Mouse (Mus musculus) kidney, embryonic 14.5 days (tissue): ENCODE measurements at regions not wholly inside any gene's neighbourhood (a gene's known extent, or its start where the extent isn't known, plus 50 kb on each side); places are given as distances from the start of the nearest gene placed in this dataset.

ENCODE experiments used
- ATAC-seq: fragments of 200-750 bp; cut with Nextera tagmentation; 2 replicates; pipeline ENCODE4 v1.8.0; 2017; ENCODE audit warnings: moderate number of reproducible peaks, mild to moderate bottlenecking, moderate TSS enrichment, moderate library complexity; ENCODE audit not compliant: low FRiP score, low TSS enrichment
- H3K27ac ChIP-seq: fragments of 300-500 bp; sonication (generic); 2 replicates; pipeline ENCODE4 v1.5.1; 2014; ENCODE audit warnings: low read depth, mild to moderate bottlenecking, low read length, moderate library complexity, mixed read lengths
- H3K27me3 ChIP-seq: fragments of 300-500 bp; sonication (generic); 2 replicates; pipeline ENCODE4 v1.6.1; 2014; ENCODE audit warnings: mild to moderate bottlenecking, low read length; ENCODE audit not compliant: control insufficient read depth, insufficient read depth
- H3K36me3 ChIP-seq: fragments of 300-500 bp; sonication (generic); 2 replicates; pipeline ENCODE4 v1.6.1; 2014; ENCODE audit warnings: low read length, mixed read lengths; ENCODE audit not compliant: control insufficient read depth, insufficient read depth
- H3K4me1 ChIP-seq: fragments of 300-500 bp; sonication (generic); 2 replicates; pipeline ENCODE4 v1.6.1; 2014; ENCODE audit warnings: low read length, mixed read lengths; ENCODE audit not compliant: control insufficient read depth, insufficient read depth
- H3K4me2 ChIP-seq: fragments of 300-500 bp; sonication (generic); replicated peaks from 2 replicates; pipeline ENCODE4 v1.6.1; 2014; ENCODE audit warnings: low read depth, mild to moderate bottlenecking, low read length
- H3K4me3 ChIP-seq: fragments of 300-500 bp; sonication (generic); 2 replicates; pipeline ENCODE4 v1.5.1; 2014; ENCODE audit warnings: mild to moderate bottlenecking, low read length
- H3K9ac ChIP-seq: fragments of 300-500 bp; sonication (generic); 2 replicates; pipeline ENCODE4 v1.6.1; 2014; ENCODE audit warnings: low read depth, mild to moderate bottlenecking, low read length, moderate library complexity
- H3K9me3 ChIP-seq: fragments of 300-500 bp; sonication (generic); 2 replicates; pipeline ENCODE4 v1.6.1; 2016; ENCODE audit warnings: low read length; ENCODE audit not compliant: control insufficient read depth
- WGBS: fragments of 180-500 bp; shearing (Covaris S2); extraction: QIAGEN DNeasy Blood & Tissue Kit; methylation state at CpG from one replicate; pipeline ENCODE4 v1.1.7; 2014; 5-methylcytosine and 5-hydroxymethylcytosine counted together

DNA sequence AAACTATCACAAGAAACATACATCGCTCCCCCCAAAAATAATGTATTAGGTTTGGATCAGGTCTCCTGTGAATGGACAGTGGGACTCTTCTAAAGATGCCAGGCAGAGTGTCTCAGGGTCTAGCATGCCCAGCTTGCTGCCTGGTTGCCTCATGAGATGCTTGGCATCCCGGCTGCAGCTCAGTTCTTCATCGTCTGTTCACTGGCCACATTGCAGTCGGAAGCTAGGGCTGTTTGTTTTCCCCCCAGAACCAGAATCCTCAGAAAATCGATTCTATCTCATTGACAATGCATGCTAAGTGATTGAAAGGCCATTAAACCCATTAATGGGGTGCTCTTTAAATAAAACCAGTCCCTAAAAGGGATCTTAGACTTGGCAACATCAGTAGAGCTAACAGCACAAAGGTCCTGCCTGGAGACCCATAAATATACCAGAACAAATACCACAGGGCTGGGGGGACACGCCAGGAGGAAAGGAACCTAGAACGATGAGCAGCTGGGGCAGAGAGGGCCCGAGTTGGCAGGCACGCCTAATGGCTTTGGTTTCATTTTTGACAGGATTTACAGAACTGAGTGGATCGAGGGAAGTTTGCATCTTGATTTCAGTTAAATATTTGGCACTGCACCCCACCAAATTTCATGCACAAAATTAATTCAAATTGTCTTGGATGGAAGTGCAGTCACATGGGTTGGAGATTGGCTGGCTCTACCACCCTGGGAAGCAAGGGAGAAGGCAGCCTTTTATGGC, 205.3 kb downstream of the Snx10 start:
- H3K27ac ChIP-seq = no peak overlapping the region
- 60% methylated on average over 10 of the region's 10 CpGs for WGBS
- H3K4me3 ChIP-seq = no peak overlapping the region
- no peaks in the 10 kb centered on the region for H3K27me3 ChIP-seq
- no peak overlapping the region for H3K9ac ChIP-seq
- H3K4me2 ChIP-seq = no peak overlapping the region
- H3K36me3 ChIP-seq = no peaks in the 10 kb centered on the region
- ATAC-seq = no peak
- no peaks in the 10 kb centered on the region for H3K9me3 ChIP-seq
- H3K4me1 ChIP-seq = no peaks in the 10 kb centered on the region

DNA sequence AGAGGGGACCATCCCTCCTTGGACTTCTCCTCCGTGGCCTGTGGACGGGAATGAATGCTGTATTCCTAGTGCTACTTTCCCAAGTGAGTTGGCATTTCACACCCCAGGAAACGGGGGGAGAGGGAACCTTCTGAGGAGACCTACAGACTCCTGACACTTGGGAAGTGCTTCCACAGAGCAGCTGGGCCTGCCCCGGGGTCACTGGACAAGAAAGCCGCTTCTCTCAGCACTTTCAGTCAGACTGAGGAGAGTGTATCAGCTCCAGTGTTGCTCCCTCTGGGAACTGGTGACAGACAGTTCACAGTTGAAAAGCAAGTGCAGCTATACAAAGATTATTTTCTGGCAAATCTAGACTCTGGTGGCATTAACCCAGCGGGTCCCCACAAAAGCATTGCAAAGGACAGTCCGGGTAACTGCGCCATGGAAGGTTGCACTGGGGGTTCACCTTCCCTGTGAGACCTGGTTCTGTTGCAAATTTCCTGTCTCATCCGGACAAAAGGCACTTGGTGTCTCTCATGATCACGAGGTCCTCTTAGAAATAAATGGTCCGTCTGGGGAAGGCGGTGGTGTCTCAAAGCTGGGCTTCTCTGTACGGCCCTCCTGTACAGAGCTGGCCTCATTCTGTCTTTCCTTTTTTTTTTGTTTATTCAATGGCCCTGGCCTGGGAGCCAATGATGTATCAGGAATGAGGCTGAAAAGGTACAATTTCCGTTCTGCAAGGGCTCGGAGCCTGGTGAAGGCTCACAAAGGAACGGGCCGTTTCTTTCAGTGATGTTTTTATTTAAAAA, 207.1 kb downstream of the Snx10 start:
- Histone ChIP-seq H3K9ac (no peak overlapping the region), H3K9me3 (no peaks in the 10 kb centered on the region), H3K4me2 (no peak overlapping the region), H3K4me1 (no peaks in the 10 kb centered on the region), H3K27ac (no peak overlapping the region), H3K27me3 (no peaks in the 10 kb centered on the region), H3K36me3 (no peaks in the 10 kb centered on the region), H3K4me3 (no peak overlapping the region)
- no peak for ATAC-seq
- WGBS = 64% methylated on average over 17 of the region's 17 CpGs

DNA sequence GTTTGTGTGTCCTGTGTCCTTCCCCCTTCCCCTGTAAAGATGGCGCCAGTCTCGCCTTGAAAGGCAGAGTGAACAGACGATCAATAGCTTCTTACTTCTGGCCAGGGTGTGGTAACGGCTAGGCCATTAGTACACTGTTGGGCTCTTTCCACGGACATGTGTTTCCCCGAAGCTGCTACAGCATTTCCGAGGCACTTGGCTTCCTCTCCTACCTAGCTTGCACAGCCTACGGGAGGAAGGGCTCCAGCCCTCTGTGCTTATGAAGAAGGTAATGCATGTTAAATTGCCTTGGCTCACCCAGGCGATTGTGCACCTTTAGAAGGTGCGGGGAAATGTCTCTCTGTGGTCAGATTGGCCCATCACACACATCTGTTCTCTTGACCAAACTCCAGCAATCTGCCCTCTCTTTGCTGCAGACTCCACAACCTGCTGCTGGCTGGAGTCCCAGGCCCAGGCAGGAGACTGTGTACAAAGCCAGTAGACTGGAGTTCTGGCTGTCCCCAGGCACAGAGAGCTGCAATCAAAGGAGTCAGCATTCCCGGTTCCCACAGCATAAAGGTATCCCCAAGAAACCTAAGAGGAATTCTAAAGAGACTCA, 208.7 kb downstream of the Snx10 start:
- Histone ChIP-seq H3K4me1 (0 out of 2 replicates have a peak, but pooled peaks cover 6% of the 10 kb centered on the region), H3K9ac (no peak overlapping the region), H3K9me3 (no peaks in the 10 kb centered on the region), H3K4me2 (no peak overlapping the region), H3K4me3 (no peak overlapping the region), H3K27me3 (no peaks in the 10 kb centered on the region), H3K27ac (no peak overlapping the region), H3K36me3 (no peaks in the 10 kb centered on the region)
- no peak for ATAC-seq
- 73% methylated on average over 11 of the region's 11 CpGs for WGBS

DNA sequence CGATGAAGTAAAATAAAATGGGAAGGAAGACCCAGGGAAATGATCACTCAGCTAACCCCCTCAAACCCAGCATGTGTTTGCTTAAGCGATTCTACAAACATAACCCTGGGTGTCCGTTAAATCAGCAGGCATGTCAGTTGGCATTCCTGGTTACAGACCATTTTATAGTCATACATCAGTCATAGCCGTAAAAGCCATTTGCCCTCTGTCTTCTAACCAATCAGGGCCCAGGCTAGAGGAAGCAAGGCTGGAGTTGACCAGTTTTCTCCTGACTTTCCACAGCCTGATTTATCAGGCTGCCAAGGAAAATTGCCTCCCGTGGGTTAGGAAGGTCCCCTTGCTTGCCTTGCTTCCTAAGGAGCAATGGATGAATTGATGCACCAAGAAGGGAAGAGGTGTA, 212.3 kb downstream of the Snx10 start:
- WGBS = 16% methylated on average over 5 of the region's 5 CpGs
- Histone ChIP-seq H3K4me1 (0 out of 2 replicates have a peak, but pooled peaks cover 6% of the 10 kb centered on the region), H3K9ac (no peak overlapping the region), H3K4me3 (no peak overlapping the region), H3K9me3 (no peaks in the 10 kb centered on the region), H3K4me2 (no peak overlapping the region), H3K27me3 (no peaks in the 10 kb centered on the region), H3K36me3 (no peaks in the 10 kb centered on the region), H3K27ac (no peak overlapping the region)
- peak; percentile 55; the same call in 1 of the 2 replicates for ATAC-seq

DNA sequence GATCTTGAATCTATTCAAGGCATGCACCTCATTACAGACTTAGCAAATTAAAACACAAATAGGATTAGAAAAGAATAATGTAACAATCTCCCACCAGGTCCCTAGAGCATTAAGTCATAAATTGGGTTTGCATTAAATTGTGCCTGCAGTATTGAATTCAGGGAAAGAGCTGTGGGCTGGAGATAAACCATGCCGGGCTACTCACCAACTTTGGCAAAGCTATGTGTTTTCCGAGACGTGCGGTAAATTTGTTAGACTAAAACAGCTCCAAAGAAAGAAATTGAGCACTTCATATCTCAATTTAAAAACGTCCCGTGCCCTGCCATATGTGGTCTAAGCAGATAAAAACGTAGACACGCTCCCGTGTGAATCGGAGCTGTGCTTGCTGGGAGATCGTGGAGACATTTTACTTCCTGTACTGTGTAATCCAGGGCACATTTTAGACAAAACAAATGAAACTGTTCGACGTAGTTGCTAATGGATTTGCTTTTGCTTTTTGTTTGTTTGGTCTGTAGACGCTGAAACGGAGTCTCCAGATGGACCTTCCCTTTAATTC, 219.5 kb downstream of the Snx10 start:
- Histone ChIP-seq H3K27me3 (no peaks in the 10 kb centered on the region), H3K4me2 (no peak overlapping the region), H3K36me3 (no peaks in the 10 kb centered on the region), H3K27ac (no peak overlapping the region), H3K9me3 (no peaks in the 10 kb centered on the region), H3K9ac (no peak overlapping the region), H3K4me1 (0 out of 2 replicates have a peak, but pooled peaks cover 3% of the 10 kb centered on the region), H3K4me3 (no peak overlapping the region)
- WGBS = 66% methylated on average over 15 of the region's 15 CpGs
- no peak for ATAC-seq

DNA sequence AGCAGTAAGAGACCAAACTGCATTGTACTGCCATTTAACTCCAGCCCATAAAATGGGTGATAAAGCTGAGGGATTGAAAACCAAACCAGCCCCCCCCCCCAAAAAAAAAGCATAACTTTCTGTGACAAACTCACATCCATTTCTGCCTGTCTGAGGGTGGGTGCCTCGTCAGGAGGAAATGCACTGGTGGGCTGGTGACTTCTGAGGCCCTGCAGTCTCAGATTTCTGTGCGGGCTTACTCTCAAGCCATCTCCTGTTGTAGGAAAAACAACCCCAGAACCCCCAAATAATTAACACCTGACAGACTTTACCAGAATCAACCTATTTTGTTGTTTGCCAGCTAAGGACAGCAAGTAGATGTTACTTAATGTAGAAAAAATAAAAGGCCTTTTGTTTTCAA, 220.9 kb downstream of the Snx10 start:
- Histone ChIP-seq H3K27ac (no peak overlapping the region), H3K4me2 (no peak overlapping the region), H3K27me3 (no peaks in the 10 kb centered on the region), H3K4me1 (0 out of 2 replicates have a peak, but pooled peaks cover 3% of the 10 kb centered on the region), H3K9me3 (no peaks in the 10 kb centered on the region), H3K4me3 (no peak overlapping the region), H3K9ac (no peak overlapping the region), H3K36me3 (no peaks in the 10 kb centered on the region)
- peak; percentile 64; the same call in 1 of the 2 replicates for ATAC-seq
- WGBS = 21% methylated on average over 2 of the region's 2 CpGs

DNA sequence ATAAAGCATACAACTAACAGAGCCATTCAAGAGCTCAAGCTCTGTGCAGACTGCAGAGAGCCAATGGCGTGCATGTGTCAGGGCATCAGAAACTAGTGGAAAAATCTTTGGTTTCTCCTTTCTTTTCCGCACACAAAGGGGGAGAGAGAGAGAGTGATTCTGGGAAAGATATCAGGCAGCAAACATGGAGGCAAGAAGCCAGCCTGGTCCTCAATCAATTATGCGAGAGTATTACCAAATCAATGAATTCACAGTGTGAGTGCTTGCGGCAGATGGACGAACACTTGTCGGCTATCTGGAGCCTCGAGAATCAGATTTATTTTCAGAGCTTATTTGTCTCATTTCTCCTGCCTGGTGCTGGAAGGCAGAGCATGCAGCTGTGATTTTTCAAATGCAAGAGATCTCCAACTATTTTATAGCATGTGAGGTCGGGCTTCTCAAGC, 230.6 kb downstream of the Snx10 start:
- no peak for ATAC-seq
- Histone ChIP-seq H3K4me2 (no peak overlapping the region), H3K27ac (no peak overlapping the region), H3K4me1 (no peaks in the 10 kb centered on the region), H3K9ac (no peak overlapping the region), H3K4me3 (no peak overlapping the region), H3K27me3 (no peaks in the 10 kb centered on the region), H3K36me3 (no peaks in the 10 kb centered on the region), H3K9me3 (0 out of 2 replicates have a peak, but pooled peaks cover 3% of the 10 kb centered on the region)
- WGBS = 62% methylated on average over 8 of the region's 8 CpGs

DNA sequence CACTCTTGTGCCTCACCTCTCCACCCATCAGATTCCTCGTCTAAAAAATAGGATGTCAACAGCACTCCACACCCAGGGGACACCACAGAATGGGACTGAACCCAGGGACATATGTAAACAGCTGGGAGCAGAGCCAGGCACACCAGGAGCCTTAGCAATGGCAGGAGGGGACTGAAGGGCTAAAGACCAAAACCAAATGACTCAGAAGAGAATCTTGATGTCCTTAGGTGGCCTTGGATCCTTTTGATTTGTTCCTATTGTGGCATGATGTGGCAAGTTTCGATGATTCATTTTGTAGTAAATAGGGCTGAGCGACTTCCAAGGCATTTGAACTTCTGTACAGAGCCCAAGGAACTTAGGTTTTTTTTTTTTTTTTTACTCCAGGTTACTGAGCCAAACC, 233.4 kb downstream of the Snx10 start:
- H3K4me3 ChIP-seq = no peak overlapping the region
- no peak overlapping the region for H3K9ac ChIP-seq
- 0 out of 2 replicates have a peak, but pooled peaks cover 7% of the 10 kb centered on the region for H3K4me1 ChIP-seq
- H3K4me2 ChIP-seq = no peak overlapping the region
- no peak overlapping the region for H3K27ac ChIP-seq
- H3K9me3 ChIP-seq = 0 out of 2 replicates have a peak, but pooled peaks cover 3% of the 10 kb centered on the region
- no peaks in the 10 kb centered on the region for H3K27me3 ChIP-seq
- no peaks in the 10 kb centered on the region for H3K36me3 ChIP-seq
- 75% methylated on average over 3 of the region's 3 CpGs for WGBS
- ATAC-seq = no peak
